ENCODE assay signal across 8 mouse cellular contexts in the genomic region with DNA sequence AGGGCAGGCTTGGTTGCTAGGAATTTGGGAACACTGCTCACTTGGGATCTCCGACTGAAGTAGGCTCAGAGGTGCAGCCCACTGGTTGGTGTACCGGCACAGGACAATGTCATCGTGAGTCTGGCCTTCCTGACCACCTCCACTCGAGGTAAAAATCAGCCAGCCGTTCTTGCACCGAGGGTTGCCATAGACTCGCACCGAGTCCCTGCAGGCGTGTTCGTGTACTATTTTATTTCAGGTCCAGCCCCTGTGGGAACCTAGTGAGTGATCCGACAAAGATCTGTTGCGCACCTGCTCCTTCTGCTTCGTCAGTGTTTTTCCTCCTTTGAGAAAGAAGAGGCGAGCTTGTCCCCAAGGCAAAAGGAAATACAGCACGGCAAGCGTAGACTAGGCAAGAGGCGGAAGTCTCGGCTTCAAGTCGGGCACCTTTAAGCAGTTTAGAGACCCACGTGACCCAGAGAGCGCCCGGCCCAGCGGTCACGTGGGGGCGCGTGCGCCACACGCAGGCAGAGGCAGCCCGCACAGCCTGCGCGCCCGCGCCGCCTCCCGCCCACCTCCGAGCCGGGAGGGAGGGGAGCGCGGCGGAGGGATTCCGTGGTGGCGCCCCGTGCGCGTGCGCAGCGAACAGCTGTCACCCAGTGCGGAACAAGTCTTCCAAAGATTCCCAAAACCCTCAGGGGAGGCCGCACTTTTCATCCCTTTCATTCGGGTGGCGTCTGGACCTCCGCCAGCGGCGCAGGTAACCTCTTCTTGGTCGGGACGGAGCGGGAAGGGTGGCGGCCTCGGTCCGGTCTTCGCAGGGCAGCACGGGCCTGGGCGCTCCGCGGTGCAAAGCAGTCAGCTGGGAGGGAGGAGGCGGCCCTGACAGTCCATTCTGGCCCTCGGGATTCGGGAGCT. TPM values are rescaled to one million over a fixed set of nuclear protein-coding genes. Genes with fewer than 3 reads are reported as not detected.
DNase-seq lines count a peak whose midpoint lies in the region; ATAC-seq and TF ChIP-seq lines count a peak whose summit lies in the region.

No protein-coding gene starts in this region.

- no peak for TF ChIP-seq CTCF in G1E (IDR thresholded peaks at IDR 0.05; ENCODE audit: low read depth, low read length)
- TF ChIP-seq CTCF in layer of hippocampus, adult 2 months (conservative IDR thresholded peaks at IDR 0.05), result peak; percentile 41
- no peak for TF ChIP-seq CTCF in lung, embryonic 14.5 days (IDR thresholded peaks at IDR 0.05; ENCODE audit: low read depth)
- no peak for TF ChIP-seq CTCF in olfactory bulb, adult 2 months (IDR thresholded peaks at IDR 0.05; ENCODE audit: insufficient read depth, low read depth, low read length)
- 0 out of 2 replicates have a peak, but pooled peaks have one; percentile 50 for TF ChIP-seq CTCF in thymus, adult 2 months (IDR thresholded peaks at IDR 0.05; ENCODE audit: borderline replicate concordance, control insufficient read depth, extremely low read depth, insufficient read depth, low read length, poor library complexity)

- H3K4me3 ChIP-seq in G1E (ENCODE audit: low read depth, low read length), result peak overlapping the region; percentile 93
- peak overlapping the region; percentile 98 for H3K4me3 ChIP-seq in forebrain, embryonic 16.5 days (replicated peaks; ENCODE audit: low read length)
- peak overlapping the region; percentile 92 for H3K4me3 ChIP-seq in layer of hippocampus, adult 2 months
- H3K4me3 ChIP-seq in lung, embryonic 14.5 days (ENCODE audit: low read depth, low read length), result peak overlapping the region; percentile 83
- peak overlapping the region; percentile 81 for H3K4me3 ChIP-seq in olfactory bulb, adult 2 months (ENCODE audit: insufficient read depth, low read depth, low read length)
- H3K4me3 ChIP-seq in thymus, adult 2 months (ENCODE audit: control insufficient read depth, insufficient read depth, low read length), result peak overlapping the region; percentile 78

- intact Hi-C loops in heart, postnatal 36 days (cut with DNase I), result no loop called here

- peak overlapping the region; percentile 92 for H3K27ac ChIP-seq in forebrain, embryonic 16.5 days (ENCODE audit: low read length)
- H3K27ac ChIP-seq in layer of hippocampus, adult 2 months, result peak overlapping the region; percentile 92
- H3K27ac ChIP-seq in lung, embryonic 14.5 days (ENCODE audit: low read depth), result peak overlapping the region; percentile 89
- H3K27ac ChIP-seq in olfactory bulb, adult 2 months (ENCODE audit: insufficient read depth, low read depth, low read length), result peak overlapping the region; percentile 74
- peak overlapping the region; percentile 85 for H3K27ac ChIP-seq in thymus, adult 2 months (ENCODE audit: control insufficient read depth, insufficient read depth, low read length)

- H3K4me2 ChIP-seq in forebrain, embryonic 16.5 days (ENCODE audit: low read length), result peak overlapping the region; percentile 89
- H3K4me2 ChIP-seq in lung, embryonic 14.5 days, result peak overlapping the region; percentile 69

- H3K4me1 ChIP-seq in G1E (ENCODE audit: insufficient read depth, low read depth, low read length), result peaks cover 14% of the 10 kb centered on the region; the same call in 1 of the 2 replicates
- H3K4me1 ChIP-seq in forebrain, embryonic 16.5 days (replicated peaks; ENCODE audit: control insufficient read depth, insufficient read depth, low read length), result peaks cover 16% of the 10 kb centered on the region
- H3K4me1 ChIP-seq in lung, embryonic 14.5 days (ENCODE audit: insufficient read depth), result no peaks in the 10 kb centered on the region
- H3K4me1 ChIP-seq in olfactory bulb, adult 2 months (ENCODE audit: control insufficient read depth, insufficient read depth, low read length), result no peaks in the 10 kb centered on the region
- H3K4me1 ChIP-seq in thymus, adult 2 months (replicated peaks; ENCODE audit: control insufficient read depth, insufficient read depth, low read length), result peaks cover 2% of the 10 kb centered on the region; the same call in 1 of the 2 replicates

- peak; percentile 89 for DNase-seq in G1E (ENCODE audit: low spot score)
- peak; percentile 94 to 99 for DNase-seq in cerebellum, adult 18-20 months
- peak; percentile 93 to 97 for DNase-seq in heart, postnatal 36 days
- peak; percentile 97 for DNase-seq in layer of hippocampus, adult 2 months (ENCODE audit: low spot score in 2 of 2)
- DNase-seq in lung, embryonic 14.5 days, result peak; percentile 97
- DNase-seq in thymus, adult 2 months, result peak; percentile 96

- H3K9ac ChIP-seq in forebrain, embryonic 16.5 days (replicated peaks; ENCODE audit: low read depth, low read length), result peak overlapping the region; percentile 93
- H3K9ac ChIP-seq in lung, embryonic 14.5 days, result peak overlapping the region; percentile 83

- H3K27me3 ChIP-seq in G1E (ENCODE audit: insufficient read depth, low read length), result no peaks in the 10 kb centered on the region
- H3K27me3 ChIP-seq in forebrain, embryonic 16.5 days (replicated peaks; ENCODE audit: control insufficient read depth, insufficient read depth, low read length), result no peaks in the 10 kb centered on the region
- no peaks in the 10 kb centered on the region for H3K27me3 ChIP-seq in lung, embryonic 14.5 days (ENCODE audit: insufficient read depth, low read length)
- H3K27me3 ChIP-seq in thymus, adult 2 months (ENCODE audit: control insufficient read depth, insufficient read depth, low read length), result no peaks in the 10 kb centered on the region

- no peaks in the 10 kb centered on the region for H3K9me3 ChIP-seq in G1E (replicated peaks)
- H3K9me3 ChIP-seq in forebrain, embryonic 16.5 days (ENCODE audit: control insufficient read depth, low read length), result no peaks in the 10 kb centered on the region
- H3K9me3 ChIP-seq in lung, embryonic 14.5 days (ENCODE audit: low read depth, low read length), result no peaks in the 10 kb centered on the region

- no peaks in the 10 kb centered on the region for H3K36me3 ChIP-seq in G1E (replicated peaks)
- no peaks in the 10 kb centered on the region for H3K36me3 ChIP-seq in forebrain, embryonic 16.5 days (ENCODE audit: control insufficient read depth, insufficient read depth)
- no peaks in the 10 kb centered on the region for H3K36me3 ChIP-seq in lung, embryonic 14.5 days (ENCODE audit: insufficient read depth)
- H3K36me3 ChIP-seq in thymus, adult 2 months (ENCODE audit: control insufficient read depth, insufficient read depth, low read length), result no peaks in the 10 kb centered on the region

- peak; percentile 91 for TF ChIP-seq POLR2A in olfactory bulb, adult 2 months (IDR thresholded peaks at IDR 0.05; ENCODE audit: insufficient read depth, low read depth, low read length)
- peak; percentile 94 for TF ChIP-seq POLR2A in thymus, adult 2 months (IDR thresholded peaks at IDR 0.05; ENCODE audit: control insufficient read depth, extremely low read depth, insufficient read depth, low read length, poor library complexity)

- under 1% methylated on average over 63 of the region's 68 CpGs for WGBS in forebrain, embryonic 16.5 days
- under 1% methylated on average over 68 of the region's 68 CpGs for WGBS in lung, embryonic 14.5 days
- WGBS in olfactory bulb, adult 2 months, result under 1% methylated on average over 68 of the region's 68 CpGs
- WGBS in thymus, adult 2 months, result under 1% methylated on average over 68 of the region's 68 CpGs

- ATAC-seq in G1E (ENCODE audit: extremely low read depth, insufficient number of reproducible peaks, low FRiP score, poor library complexity, severe bottlenecking), result peak; percentile 71
- ATAC-seq in forebrain, embryonic 16.5 days, result peak; percentile 98
- peak; percentile 98 for ATAC-seq in lung, embryonic 14.5 days (ENCODE audit: insufficient read depth)

RNA-seq across cellular contexts. Expression of a gene that starts 9.3 kb away (rescaled TPM):
- total RNA-seq in G1E (2014; fragmentation: Nextera tagmentation) (36.4 and 47.1 TPM in 2 replicates), G1E (2017) (30.4 and 36.2 TPM in 2 replicates)
- polyA plus RNA-seq in G1E (2012), result 1.4 and 2.6 TPM in 2 replicates
- 18.3 and 20.5 TPM in 2 replicates for polyA plus RNA-seq in forebrain, embryonic 16.5 days (2015; fragmentation: Nextera tagmentation; extraction: Ambion mirVana)
- 10 to 100 TPM; 12.4 to 13.0 TPM for total RNA-seq in heart, postnatal 36 days (2021)
- 10 to 100 TPM; 27.8 to 28.7 TPM for total RNA-seq in layer of hippocampus, adult 2 months (2021)
- 12.1 and 13.2 TPM in 2 replicates for polyA plus RNA-seq in lung, embryonic 14.5 days (2014; fragmentation: Nextera tagmentation; extraction: Ambion mirVana)
- not detected in 2 replicates for polyA plus RNA-seq in olfactory bulb, adult 2 months (2012; ENCODE audit: insufficient read depth, insufficient read length, low replicate concordance, missing spikeins)
- polyA plus RNA-seq in thymus, adult 2 months (2012; rRNA removed), result 4.8 and 5.5 TPM in 2 replicates

Comparison
In these comparisons a context has a peak if more than half of its experiments do, and no peak if none do; other contexts are left out.
1. Peak in every context shown above with its lines: DNase-seq, ATAC-seq, H3K4me3 ChIP-seq and H3K27ac ChIP-seq.
2. CTCF ChIP-seq: peak in layer of hippocampus, adult 2 months (single experiment) and thymus, adult 2 months (single experiment); none in G1E (single experiment), lung, embryonic 14.5 days (single experiment) and olfactory bulb, adult 2 months (single experiment).